Mouse (Mus musculus): ENCODE measurements around the gene Neurod6.

GRCm38 (mm10) chr6:55661126-55661915, 19.7 kb downstream of the Neurod6 start:
- TF ChIP-seq POLR2A (IDR thresholded peaks at IDR 0.05; ENCODE audit: low read depth, low read length), result no peak
- TF ChIP-seq CTCF (conservative IDR thresholded peaks at IDR 0.05; ENCODE audit: insufficient read depth, insufficient read length, low read depth, low read length), result no peak
